Mouse (Mus musculus) gastrocnemius, postnatal 25 days (tissue): ENCODE results near the gene Ppp1ca. TPM values are rescaled to one million over a fixed set of nuclear protein-coding genes. Genes with fewer than 3 reads are reported as not detected.

Experiments
- DNase-seq: peaks from one replicate; pipeline ENCODE4 v3.0.0; 2022
- total RNA-seq, 2 experiments: library from RNA; stranded (reverse); gene quantifications; 1 replicate in 1 of 2; 2 replicates in 1 of 2; pipeline ENCODE4 v1.2.3; 2021

The Ppp1ca gene
- total RNA-seq, 2 experiments from 2014 or later = 206 to 208 TPM

DNA sequence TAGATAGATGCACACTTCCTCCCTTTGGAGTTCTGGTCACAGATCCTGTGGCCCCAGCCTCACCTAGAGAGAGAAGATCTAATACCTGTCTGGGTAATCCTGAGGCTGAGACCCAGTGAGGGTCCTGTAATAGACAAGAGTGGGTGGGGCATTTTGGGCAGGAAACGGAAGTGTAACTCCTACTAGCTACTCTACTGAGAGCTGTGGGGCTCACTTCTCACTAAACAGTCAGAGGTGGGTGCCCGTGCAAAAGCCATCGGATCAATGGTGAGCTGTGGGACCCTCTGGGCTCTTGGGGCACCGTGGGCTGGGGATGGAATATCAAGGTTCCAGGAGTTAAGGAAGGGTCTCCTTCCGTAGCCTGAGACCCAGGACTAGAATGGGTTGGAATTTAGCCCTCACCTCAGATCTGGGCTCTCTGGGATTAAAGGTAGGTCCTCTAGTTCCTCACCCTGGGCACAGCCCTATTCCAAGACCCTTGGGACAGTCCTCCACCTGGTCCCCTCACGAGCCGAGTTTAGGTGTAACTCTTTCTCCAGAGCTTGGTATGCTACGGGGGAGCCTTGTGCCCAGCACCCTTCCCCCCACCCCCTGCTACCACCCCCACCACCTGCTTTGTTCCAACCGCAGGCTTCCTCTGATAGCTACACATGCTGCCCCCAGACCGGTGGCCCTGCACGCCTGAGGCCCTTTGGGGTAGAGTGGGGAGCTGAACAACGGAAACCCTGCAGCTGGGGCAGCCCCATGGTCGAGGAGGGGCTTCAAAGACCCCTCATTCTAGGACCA, 37.2 kb upstream of the Ppp1ca start:
- no peak for DNase-seq

DNA sequence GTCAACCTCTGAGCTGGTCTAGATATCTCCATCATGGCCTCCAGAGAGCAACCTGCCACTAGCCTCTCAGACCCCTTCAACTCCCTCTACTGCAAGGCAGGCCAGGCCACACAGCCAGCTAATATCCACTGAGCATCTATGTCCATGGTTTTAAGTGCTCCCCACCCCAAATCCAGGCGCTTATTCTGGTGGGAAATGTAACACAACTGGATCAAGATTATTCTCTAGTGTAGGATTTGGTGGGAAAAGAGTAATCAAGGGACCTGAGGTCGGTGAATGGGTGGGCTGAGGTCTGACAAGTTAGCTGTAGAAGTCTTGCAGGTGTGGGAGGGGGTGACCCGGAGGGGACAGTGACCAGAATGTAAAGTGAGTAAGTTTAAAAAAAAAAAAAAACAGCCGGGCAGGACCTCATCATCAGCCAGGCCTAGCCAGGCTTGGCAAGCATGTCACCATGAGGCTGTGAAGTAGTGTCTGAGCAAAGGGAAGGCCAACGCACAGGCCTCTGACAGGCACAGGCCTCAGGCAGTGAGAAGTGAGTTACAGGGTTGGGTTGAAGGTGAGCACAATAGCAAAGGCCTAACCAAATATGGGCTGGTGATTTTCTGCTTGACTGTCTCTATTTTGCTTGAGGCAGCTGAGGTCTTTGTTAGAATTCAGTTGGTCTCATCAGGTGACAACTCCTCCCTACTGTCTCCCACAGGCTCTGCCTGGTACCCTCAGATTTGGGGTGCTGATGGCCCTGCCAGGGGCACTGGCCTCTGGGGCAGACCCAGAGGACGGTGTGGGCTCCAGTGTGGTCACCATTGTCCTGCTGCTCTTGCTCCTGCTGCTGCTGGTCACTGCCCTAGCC, 36.4 kb upstream of the Ppp1ca start:
- no peak for DNase-seq

- no peak for DNase-seq
Observed at GRCm38 (mm10) chr19:4156073-4156579, 35.7 kb upstream of the Ppp1ca start.

DNA sequence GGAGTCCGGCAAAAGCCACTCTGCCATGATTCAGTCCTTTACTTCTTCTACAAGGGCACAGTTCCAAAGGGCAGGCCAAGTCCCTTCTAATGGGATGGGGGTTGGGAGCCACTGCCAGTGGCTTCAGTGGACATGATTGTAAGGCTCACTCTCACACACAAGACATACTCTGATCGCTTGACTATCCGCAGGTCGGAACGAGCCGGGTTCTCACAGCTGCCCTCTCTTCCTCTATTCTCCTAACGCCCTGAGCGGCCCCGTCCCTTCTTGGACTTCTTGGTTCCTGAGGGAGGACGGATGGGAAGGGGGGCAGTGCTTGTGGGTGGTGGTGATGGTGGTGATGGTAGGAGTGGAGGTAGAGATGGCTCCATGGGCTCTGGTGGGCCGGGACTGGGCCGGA, 35.1 kb upstream of the Ppp1ca start:
- DNase-seq = no peak

DNA sequence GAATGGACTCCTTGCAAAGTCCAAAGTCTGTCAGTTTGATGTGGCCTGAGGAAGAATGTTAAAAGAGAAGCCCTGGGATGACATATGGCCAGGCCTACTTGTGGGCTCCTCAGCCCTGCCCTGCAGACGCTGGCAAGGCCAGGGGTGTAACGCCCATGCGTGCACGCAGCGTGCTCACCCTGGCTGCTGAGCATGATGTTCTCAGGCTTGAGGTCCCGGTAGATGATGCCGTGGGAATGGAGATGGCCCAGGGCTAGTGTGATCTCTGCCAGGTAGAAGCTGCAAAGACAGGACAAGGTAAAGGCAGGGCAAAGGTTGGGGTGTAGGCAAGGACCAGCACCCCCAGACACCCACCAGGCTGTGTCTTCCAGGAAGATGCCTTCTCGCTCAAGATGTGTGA, 32.8 kb upstream of the Ppp1ca start:
- DNase-seq = no peak

DNA sequence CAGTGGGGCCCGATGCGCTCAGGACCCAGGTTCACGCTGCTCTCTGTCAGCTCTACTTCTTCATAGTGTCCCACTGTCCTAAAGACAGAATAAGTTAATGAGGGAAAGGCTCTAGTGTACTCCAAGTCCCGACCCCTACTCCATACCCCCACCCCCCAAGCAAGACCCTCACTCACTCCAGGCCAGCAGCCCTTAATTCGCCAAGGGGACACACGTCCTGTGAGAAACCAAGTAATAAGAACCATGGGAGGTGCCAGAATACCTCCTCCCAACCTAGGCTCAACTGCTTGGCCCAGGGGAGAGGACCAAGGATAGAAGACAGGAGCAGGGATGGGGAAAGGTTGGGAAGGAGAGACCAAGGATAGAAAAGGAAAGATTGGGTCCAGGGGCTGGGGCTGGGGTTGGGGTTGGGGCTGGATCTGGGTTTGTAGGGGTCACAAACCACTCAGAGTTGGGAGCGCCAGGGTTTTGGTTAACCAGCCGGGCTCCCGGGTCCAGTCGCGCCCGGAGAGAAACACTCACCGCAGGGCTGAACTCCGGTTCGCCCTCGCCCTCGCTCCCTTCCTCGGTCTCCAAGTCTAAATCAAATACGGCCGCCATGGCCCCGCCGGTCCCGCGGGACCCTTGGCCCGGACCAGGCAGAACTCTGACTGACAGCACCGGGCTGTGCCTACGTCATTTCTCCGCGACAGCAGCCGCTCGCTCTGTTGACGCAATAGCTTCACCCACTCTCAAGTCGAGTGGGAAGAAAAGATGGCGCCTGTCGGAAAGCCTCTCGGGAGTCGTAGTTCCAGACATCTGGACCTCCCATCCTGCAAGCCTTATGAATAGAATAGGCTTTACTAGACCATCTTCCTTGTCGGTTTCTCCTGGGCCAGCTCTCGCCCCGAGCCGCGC, 29.0 kb upstream of the Ppp1ca start, which contains the start of gene Rps6kb2:
Gene Rps6kb2, minus strand, starts transcription at position 709 of the 897 bp plus-strand sequence.
- peak; percentile 96 for DNase-seq

DNA sequence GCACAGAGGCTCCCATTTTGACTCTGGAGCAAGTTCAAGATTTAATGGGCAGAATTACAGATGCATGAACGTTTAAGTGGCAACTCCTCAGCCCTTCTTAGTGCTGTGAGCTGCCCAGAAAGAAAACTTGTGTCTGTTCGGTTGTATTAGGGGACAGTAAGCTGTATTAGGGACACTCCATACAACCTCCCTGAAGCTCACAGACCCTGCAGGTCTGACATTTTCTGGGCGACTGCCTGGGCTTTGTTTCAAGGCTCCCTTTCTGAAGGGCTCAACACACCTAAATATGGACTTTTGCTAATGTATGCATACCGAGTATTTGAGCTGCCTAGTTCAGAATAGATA, 28.4 kb upstream of the Ppp1ca start:
- no peak for DNase-seq

DNA sequence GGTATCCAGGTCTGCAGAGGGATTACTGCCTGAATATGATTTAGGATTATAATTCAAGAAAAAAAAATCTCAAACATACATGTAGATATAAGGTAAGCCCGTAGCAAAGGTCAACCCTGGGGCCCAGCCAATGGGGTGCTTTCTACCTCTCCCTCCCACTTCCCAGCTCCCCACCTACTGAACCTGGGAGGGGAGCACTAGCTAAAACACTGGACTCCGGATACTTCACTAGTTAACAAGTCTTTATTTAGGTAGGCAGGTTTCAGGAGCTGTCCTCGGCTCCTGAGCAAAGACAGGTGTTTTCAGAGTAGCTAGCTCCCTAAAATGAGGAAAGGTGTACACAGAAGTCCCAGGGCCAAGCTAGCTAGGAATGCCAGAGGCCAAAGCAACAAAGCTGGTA, 27.8 kb upstream of the Ppp1ca start:
- DNase-seq = no peak

DNA sequence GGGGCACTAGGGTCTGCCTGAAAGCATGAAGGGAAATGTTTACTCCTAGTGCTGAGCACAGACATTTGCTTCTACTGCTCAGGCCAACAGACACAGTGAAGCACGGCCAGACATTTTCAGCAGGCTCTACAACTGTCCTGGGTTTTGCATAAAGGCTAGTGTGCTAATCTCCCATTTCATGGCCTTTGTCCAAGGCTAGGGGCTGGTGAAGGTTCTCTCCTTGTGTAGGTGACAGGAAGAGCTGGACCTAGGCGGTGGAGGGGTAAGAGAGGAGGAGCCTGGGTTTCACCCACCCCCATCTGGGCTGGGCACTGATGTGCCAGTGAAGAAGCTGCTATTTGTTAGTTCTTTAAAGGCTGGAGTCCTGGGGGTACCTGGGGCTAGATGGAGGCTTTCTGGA, 27.1 kb upstream of the Ppp1ca start:
- DNase-seq = no peak

DNA sequence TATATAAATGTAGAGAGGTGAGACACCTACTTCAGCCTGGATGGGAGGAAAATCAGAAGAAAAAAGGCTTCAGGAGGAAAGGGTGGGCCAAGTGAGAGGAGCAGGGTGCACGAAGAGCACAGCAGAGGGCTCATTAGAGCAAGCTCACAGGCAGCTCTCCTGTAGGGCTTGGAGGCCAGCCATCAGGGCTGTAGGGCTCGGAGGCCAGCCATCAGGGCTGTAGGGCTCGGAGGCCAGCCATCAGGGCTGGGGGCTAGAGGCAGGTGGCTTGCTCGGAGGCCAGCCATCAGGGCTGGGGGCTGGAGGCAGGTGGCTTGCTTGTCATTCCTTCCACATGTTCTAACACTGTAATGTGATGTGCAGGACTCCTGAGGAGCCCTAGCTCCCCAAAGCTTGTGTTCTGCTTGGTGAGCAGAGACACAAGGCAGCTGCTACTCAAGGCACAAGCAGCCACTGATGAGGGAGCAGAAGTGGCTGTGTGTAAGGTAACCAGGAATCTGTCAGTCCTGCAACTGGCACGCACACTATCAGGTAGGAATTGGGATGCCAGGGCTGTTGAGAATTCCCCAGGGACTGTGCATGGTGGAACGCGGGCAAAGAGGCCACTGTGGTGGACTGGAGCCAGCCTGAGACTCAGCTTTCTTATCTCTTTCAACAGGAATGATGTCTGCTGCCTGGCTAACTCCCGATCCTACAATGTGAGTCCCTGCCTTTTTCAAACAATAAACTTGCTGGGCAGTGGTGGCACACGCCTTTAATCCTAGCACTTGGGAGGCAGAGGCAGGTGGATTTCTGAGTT, 25.0 kb upstream of the Ppp1ca start:
- DNase-seq = no peak

DNA sequence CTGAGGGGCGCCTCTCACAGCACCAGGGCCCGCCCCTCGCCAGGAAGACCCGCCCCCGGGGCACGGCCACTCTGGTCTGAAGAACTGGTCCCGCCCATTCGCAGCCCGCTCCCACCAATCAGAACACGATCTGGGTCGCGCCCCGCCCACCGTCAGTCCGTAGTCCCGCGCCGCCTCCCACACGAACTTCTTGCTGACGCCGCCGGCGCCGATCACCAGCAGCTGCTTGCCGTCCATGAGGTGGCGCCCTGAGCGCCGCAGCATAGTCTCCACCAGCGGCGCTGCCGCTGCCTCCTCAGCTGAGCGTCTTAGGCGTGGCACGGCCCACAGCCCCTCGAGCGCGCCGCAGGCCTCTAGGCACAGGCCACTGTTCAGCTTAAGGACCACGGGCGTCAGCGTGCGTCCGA, 22.5 kb upstream of the Ppp1ca start:
- peak; percentile 99 for DNase-seq

GRCm38 (mm10) chr19:4169810-4170209, 22.1 kb upstream of the Ppp1ca start:
- no peak for DNase-seq

DNA sequence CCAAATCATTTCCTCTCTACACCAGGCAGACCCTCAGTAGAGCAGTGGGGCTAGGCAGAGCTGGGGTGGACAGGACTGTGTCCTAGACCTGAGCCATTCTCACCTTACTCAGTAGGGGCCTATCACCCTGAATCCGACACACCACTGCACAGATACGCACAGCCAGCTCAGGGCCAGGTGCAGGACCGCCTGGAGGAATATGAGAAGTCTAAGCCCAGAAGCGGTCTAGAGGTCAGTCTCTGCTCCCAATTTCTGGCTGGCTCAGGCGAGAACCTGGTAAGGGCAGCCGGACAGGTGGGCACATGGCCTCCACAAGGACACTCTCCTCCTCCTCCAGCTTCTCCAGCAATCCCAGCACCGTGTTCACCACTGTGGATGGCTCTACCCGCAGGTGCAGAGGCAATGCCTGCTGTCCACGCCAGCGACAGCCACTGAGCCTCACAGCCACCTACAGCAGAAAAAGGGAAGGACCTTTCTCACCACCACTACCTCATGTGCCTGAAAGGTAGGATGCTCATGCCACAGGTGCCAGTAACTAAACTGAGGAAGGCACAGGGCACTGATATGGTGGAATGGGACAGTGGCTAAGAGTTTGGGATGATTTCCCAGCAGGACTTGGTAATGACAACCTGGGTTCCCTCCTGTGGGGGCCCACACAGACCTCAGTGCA, 21.0 kb upstream of the Ppp1ca start:
- DNase-seq = no peak

GRCm38 (mm10) chr19:4171393-4172290, 20.2 kb upstream of the Ppp1ca start:
- peak; percentile 74 for DNase-seq

- no peak for DNase-seq
Observed at GRCm38 (mm10) chr19:4172925-4173324, 18.9 kb upstream of the Ppp1ca start.

- DNase-seq = peak; percentile 60
Observed at GRCm38 (mm10) chr19:4175368-4175947, 16.4 kb upstream of the Ppp1ca start, which contains the start of gene Carns1. Carns1 (minus strand) TSS chr19:4175479.

DNA sequence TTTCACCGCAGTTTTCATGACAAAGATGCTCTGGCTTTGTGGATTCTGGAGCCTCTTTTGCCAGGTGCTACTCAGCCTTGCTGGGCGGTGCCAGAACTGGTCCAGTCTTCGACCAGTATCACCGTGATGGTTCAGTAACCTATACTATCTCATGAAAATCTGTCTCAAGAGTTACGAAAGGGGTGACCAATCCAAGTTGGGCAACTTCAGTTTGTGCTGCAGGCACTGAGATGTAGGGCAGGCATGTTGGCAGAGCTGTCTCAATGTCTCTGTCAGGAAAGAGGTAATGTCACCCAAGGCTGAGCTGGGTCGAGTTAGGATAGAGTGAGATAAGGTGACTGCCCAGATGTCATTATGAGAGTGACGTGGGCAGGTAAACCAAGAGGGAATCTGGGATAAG, 11.5 kb upstream of the Ppp1ca start:
- no peak for DNase-seq

- DNase-seq = no peak
Observed at GRCm38 (mm10) chr19:4181892-4182291, 10.0 kb upstream of the Ppp1ca start.

- no peak for DNase-seq
Observed at GRCm38 (mm10) chr19:4183689-4184088, 8.2 kb upstream of the Ppp1ca start.
